Mouse (Mus musculus): ENCODE results near the gene Gm49325.

Gene Gm49325

GRCm38 (mm10) chr10:77626036-77626435 is 20.0 kb downstream of the Gm49325 start:
- DNase-seq (ENCODE audit: low read depth), result peak; percentile 71

GRCm38 (mm10) chr10:77626591-77626990 is 20.6 kb downstream of the Gm49325 start:
- DNase-seq (ENCODE audit: low read depth), result no peak

- peak; percentile 92 for DNase-seq (ENCODE audit: low read depth)
Measured at GRCm38 (mm10) chr10:77627497-77627896, 21.5 kb downstream of the Gm49325 start.

- no peak for DNase-seq (ENCODE audit: low read depth)
Measured at GRCm38 (mm10) chr10:77629163-77629562, 23.2 kb downstream of the Gm49325 start.

- DNase-seq (ENCODE audit: low read depth), result no peak
Measured at GRCm38 (mm10) chr10:77629970-77630369, 24.0 kb downstream of the Gm49325 start.

GRCm38 (mm10) chr10:77634016-77634415 is 28.0 kb downstream of the Gm49325 start:
- no peak for DNase-seq (ENCODE audit: low read depth)

- peak; percentile 19 for DNase-seq (ENCODE audit: low read depth)
Measured at GRCm38 (mm10) chr10:77634452-77635231, 28.6 kb downstream of the Gm49325 start.

- DNase-seq (ENCODE audit: low read depth), result no peak
Measured at GRCm38 (mm10) chr10:77636234-77636922, 30.4 kb downstream of the Gm49325 start.

GRCm38 (mm10) chr10:77638956-77639355 is 33.0 kb downstream of the Gm49325 start:
- DNase-seq (ENCODE audit: low read depth), result no peak

GRCm38 (mm10) chr10:77643160-77643559 is 37.2 kb downstream of the Gm49325 start:
- DNase-seq (ENCODE audit: low read depth), result no peak

GRCm38 (mm10) chr10:77645571-77645970 is 39.6 kb downstream of the Gm49325 start:
- DNase-seq (ENCODE audit: low read depth), result no peak

- no peak for DNase-seq (ENCODE audit: low read depth)
Measured at GRCm38 (mm10) chr10:77647461-77647860, 41.5 kb downstream of the Gm49325 start.

- DNase-seq (ENCODE audit: low read depth), result no peak
Measured at GRCm38 (mm10) chr10:77647901-77648300, 41.9 kb downstream of the Gm49325 start.

GRCm38 (mm10) chr10:77652046-77652445 is 46.0 kb downstream of the Gm49325 start:
- DNase-seq (ENCODE audit: low read depth), result no peak

GRCm38 (mm10) chr10:77658286-77658994 is 52.4 kb downstream of the Gm49325 start:
- no peak for DNase-seq (ENCODE audit: low read depth)

GRCm38 (mm10) chr10:77663949-77664665 is 58.1 kb downstream of the Gm49325 start:
- DNase-seq (ENCODE audit: low read depth), result no peak

- DNase-seq (ENCODE audit: low read depth), result peak; percentile 33
Measured at GRCm38 (mm10) chr10:77666342-77666741, 60.3 kb downstream of the Gm49325 start.

- peak; percentile 56 for DNase-seq (ENCODE audit: low read depth)
Measured at GRCm38 (mm10) chr10:77667402-77667801, 61.4 kb downstream of the Gm49325 start.

GRCm38 (mm10) chr10:77670710-77671109 is 64.7 kb downstream of the Gm49325 start:
- DNase-seq (ENCODE audit: low read depth), result no peak

- no peak for DNase-seq (ENCODE audit: low read depth)
Measured at GRCm38 (mm10) chr10:77671519-77671918, 65.5 kb downstream of the Gm49325 start.

GRCm38 (mm10) chr10:77673765-77674164 is 67.8 kb downstream of the Gm49325 start:
- DNase-seq (ENCODE audit: low read depth), result no peak

GRCm38 (mm10) chr10:77677562-77677961 is 71.6 kb downstream of the Gm49325 start:
- DNase-seq (ENCODE audit: low read depth), result no peak

Data from NIH3T3 (cell line).